Mouse (Mus musculus) small intestine, adult 2 months (tissue): ENCODE data around the gene Glp1r.

Source experiments
- CTCF ChIP-seq: fragments of 200-500 bp; IDR thresholded peaks from 2 replicates; pipeline ENCODE4 v1.5.1; 2012; ENCODE audit warnings: low read depth, mild to moderate bottlenecking, control low read depth, inconsistent platforms, low read length, moderate library complexity, mixed read lengths; ENCODE audit not compliant: insufficient replicate concordance, insufficient read length; ENCODE audit errors: extremely low read depth
- POLR2A ChIP-seq: fragments of 200-500 bp; IDR thresholded peaks from 2 replicates; pipeline ENCODE4 v1.6.1; 2012; ENCODE audit warnings: low read depth, mild to moderate bottlenecking, control low read depth, inconsistent platforms, low read length, moderate library complexity

GRCm38 (mm10) chr17:30858586-30859259 is 42.9 kb upstream of the Glp1r start:
- TF ChIP-seq CTCF (no peak), POLR2A (no peak)
